Mouse (Mus musculus) gastrocnemius, adult 8-10 months (tissue): ENCODE results near the gene Plxna4. TPM values are rescaled to one million over a fixed set of nuclear protein-coding genes. Genes with fewer than 3 reads are reported as not detected.

Experiments used
- DNase-seq, 2 experiments: peaks; one replicate each; pipeline ENCODE4 v3.0.0; 2022; ENCODE audit warnings: low spot score in 2 of 2
- total RNA-seq, 4 experiments: library from RNA; stranded (reverse); gene quantifications; 2 replicates each; pipeline ENCODE4 v1.2.4; 2022

Gene Plxna4
- total RNA-seq, 4 experiments from 2014 or later, result 1.6 to 2.9 (median 2.0) TPM

DNA sequence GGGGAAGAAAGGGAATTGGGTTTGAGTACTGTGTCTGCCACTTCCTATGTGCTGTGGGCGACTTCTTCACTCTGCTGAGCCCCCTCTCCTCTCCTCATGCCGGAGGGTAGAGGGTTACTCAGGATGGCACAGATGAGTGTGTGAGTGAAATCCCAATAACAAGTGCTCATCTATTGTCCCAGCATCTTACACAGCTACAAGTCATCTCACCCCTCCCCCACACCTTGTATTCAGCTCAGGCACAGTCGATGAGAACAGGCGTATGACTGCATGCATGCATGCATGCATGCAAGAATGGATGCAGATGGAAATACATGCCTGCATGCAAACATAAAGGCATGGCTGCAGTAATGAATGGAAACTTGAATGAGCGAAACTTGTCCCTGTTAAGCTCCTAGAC, 327.7 kb downstream of the Plxna4 start:
- no peak for DNase-seq

DNA sequence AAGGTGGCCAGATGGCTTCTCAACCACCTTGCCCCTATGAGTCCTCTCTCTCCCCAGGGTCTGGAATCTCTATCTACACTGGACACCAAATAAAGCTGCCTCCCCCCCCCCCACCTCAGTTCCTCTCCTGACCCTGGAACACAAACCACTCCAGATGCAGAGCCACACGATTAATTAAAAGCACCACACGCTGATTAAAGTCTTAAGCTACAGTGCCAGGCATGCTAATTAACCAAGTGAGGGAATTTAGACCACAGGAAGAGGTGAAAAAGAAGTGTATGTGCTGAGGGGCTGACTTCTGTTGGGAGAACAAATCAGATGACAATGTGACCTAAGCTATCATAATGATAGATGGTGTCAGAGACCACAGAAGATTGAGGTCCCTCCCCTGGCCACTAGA, 332.8 kb downstream of the Plxna4 start:
- DNase-seq, result no peak

DNA sequence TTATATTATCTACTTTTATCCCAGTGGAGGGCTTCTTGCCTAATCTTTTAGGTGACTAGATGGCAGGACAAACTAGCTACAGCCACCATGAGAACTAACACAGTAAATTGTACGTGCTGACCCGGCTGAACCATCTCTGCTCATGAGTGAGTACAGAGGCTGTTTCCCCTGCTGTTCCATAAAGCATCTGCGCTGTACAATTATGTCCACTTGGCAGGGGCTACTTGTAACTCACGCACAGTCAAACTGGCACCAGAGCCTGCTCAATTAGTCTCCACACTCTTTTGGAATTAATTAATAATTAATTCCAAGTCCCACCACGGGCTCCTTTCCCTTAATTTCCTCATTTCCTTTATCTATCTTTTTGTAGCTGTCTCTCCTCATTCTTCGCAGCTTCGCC, 335.8 kb downstream of the Plxna4 start:
- DNase-seq, result no peak

DNA sequence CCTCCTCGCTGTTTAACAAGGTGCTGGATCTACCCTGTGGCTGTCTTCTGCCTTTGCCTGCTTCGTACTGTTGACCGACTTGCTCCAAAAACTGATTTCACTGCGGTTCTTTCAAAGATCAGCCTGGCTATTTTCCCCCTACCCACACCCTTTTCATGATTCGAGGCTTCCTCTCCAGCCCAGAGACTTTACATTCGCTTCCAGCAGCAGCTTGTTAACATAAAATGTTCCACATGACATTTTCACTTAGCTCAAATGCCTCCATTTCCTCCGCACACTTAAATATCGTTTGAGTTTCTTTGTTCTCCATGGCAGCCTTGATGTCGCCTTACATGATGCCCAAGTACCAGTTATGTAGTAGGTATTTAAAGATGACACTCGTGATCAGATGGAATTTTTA, 336.3 kb downstream of the Plxna4 start:
- no peak for DNase-seq

DNA sequence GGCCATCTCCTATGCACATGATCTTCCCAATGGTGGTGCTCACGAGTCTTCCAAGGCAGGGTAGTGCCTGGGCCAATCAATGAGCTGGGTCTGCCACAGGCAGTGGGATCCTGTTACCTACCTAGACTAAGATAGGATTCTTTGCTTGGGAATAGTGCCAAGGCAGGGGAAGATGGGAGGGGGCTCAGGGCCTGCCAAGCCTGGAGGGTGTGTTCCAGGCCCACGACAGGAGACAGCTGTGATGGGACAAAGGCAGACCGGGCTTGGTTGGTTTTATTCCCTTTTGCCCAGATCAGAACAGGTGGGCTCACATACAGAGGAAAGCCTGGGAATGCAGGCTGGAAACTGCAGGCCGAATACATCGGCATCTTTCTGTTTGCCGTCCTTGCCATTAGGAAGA, 342.0 kb downstream of the Plxna4 start:
- no peak for DNase-seq

DNA sequence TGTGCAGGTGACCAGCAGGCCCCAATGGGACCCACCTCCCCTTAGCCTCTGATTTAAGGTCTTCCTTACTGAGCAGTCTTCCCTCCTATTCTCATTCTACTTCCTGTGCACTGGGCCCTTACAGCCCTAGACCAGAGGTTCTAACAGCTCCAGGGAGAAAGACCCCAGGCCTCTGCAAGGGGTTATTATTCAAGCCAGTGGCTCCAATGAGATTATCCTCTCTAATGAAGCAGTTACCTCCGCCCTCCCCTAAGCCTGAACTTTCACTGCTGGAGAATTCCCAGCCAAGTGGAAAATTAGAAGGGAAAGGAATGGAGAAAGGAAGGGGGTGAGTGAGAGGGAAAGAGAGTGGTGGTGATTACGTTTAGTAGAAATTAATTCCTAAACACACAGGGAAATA, 345.0 kb downstream of the Plxna4 start:
- no peak for DNase-seq

DNA sequence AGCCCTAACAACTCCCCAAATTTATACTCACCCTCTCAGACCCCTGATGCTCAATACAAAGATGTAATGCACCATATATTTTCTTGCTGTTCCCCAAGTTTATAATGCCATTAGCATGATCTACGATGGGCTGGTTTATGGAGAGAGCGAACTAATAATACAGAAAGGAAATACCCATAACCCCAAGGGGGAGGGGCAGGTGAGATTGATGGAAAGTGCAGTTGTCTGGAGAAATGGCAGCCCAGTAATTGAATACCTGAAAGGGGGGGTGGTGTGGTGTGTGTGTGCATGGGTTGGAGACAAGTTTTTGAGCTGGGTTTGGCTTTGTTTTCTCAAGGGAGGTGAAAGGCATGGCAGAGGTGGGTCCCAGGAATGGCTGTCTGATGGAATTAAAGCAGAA, 356.6 kb downstream of the Plxna4 start:
- DNase-seq, result no peak

DNA sequence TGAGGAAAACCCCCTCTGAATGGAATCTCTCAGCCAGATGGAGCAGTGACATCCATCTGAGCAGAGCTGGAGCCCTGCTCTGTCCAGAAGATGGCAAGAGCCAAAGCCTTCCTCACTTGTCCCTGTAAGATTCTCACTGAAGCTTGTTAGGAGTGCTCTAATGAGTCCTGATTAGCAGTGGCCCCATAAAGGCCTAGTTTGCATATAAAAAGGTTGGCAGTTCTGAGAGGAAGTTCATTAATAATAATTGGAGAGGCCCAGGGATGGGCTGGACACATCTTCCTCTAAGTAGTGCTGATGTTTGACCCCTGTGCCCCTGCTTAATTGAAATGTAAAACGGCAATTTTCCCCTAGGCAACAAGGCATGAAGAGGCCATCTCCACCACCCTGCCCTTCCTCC, 361.4 kb downstream of the Plxna4 start:
- no peak for DNase-seq

DNA sequence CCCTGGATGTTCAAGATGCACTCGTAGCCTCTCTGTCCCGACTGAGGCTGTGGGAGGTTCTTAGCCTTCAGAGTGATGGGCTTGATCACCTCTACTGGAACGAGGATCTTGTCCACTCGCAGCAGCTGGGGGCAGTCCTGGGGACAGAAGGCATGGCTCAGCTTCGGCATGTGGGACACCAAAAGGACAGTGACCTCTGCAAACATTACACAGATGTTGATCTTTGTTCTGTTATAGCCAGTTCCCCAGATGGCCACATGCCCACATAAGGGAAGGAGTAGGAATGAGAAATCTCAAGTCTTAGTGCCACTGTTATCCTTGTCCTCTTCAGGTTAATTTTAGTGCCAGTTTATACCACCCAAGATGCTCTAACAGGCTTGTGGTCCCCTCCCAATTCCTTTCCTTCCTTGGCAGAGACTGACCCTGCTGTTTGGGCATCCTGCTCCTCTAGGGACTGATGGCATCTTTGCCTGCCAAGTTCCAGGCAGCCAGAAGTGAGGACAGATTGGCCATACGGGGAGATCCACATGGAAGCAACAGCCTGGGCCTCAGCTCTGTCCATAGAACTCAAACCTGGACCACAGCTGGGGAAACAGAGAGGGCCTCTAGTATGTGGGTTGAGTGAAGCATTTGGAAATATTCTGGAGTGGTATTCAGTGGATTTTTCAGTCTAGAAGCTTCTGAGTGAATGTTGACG, 363.8 kb downstream of the Plxna4 start:
- DNase-seq, result no peak

DNA sequence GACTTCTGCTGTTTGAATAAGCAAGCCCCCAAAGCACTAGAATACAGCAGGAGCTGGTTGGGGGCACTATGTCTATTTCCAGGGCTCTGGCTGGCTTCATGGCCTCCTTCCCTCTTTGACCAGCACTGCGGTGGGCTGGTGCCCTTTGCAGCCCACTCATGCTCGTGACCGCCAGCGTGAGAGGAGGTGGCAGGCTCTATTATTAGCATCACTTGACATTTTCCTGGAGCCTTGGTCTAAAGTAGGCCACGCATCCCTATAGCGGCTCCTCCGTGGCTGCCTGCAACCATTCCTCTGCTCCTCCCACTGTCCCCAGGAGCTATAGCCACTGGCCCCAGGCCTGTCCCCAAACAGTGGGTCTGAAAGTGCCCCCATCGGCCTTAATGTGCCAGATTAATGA, 367.2 kb downstream of the Plxna4 start:
- DNase-seq, result no peak

DNA sequence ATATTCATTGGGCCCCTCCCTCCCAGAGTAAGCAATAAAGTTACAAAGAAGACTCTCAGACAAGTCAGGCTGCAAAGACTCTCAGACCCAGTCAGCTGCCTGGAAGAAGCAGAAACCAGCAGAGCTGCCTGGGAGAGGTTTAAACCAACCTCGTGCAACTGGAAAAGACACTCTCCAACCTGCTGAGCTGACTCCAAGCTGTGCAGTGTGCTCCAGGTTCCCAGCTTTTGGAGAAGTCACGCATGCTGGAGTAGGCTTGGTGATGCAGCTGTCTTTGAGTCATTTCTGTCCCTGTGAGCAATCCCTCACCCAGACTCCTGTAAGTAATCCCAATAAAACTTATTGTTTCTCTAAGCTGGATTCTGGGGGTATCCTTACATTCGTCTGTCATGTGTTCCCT, 369.4 kb downstream of the Plxna4 start:
- DNase-seq, result no peak

DNA sequence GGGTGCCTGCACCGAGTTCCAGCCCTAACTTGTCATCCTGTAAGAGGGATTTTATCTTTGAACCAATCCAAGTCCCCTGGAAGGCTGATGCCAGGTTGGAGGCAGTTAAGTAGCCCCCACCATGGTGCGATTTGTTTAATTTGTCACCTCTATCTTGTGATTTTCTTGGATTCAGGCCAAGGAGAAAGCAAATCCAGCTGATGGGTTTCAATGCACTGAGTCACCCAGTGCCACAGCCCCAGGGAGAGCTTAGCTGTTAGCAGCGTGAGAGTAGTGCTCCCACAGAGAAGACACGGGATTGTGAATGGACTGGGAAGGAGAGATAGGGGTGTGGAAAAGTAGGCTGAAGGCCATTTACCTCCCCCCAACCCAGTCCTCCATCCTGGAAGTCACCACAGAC, 375.6 kb downstream of the Plxna4 start:
- no peak for DNase-seq

DNA sequence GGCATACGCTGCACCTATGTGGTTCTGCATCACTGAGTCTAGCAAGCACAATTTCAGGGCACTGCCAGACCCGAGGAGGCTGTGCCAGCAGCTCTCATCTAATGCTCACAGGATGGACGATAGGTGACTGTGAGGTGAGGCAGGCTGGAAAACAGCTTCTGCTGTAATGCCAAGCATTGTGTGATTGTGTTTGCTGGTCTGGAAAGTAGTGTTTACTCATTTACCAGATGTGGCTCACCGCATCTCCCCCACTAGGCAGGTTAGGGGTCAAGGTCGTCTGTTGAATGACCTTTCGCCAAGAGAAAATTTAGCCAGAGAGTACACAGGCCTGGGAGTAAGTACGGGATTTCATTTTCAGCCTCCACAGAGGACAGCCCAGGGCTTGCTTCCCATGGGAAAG, 377.9 kb downstream of the Plxna4 start:
- DNase-seq, result no peak

DNA sequence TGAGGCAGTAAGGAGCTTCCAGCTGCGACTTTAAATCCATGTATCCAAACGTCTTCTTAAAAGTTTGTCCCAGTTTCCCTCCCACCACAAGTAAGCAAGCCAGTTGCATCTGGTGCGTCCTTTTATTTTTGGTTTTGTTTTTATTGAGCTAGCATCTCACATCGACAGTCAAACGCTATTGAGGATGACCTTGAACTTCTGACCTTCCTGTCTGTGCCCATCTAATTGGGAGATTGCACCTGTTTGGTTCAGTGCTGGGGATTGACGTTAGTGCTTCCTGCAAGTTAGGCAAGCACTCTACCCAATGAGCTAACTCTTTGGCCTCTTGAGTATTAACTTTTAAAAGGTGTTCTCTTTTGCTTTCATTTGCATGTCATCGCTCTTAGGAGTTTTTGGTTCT, 379.0 kb downstream of the Plxna4 start:
- DNase-seq, result no peak

DNA sequence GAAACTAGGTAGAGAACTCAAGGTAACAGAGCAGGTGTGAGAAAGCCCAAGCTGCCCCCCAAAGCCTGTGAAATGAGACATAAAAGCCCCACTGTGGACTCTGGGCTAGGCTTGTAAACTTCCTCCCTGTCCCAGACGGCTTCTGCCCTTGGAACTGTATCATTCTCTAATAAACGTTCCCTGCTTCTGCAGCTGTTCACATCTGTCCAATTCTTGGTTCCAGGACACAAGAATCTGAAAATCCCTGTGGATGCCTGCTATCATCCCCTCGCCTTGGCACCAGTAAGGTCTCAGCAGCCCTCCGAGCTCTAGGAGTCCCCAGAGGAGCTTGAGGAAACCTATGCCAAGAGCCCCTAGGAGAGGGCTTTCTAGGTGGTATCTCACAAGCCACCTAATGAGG, 383.7 kb downstream of the Plxna4 start:
- DNase-seq, result no peak

DNA sequence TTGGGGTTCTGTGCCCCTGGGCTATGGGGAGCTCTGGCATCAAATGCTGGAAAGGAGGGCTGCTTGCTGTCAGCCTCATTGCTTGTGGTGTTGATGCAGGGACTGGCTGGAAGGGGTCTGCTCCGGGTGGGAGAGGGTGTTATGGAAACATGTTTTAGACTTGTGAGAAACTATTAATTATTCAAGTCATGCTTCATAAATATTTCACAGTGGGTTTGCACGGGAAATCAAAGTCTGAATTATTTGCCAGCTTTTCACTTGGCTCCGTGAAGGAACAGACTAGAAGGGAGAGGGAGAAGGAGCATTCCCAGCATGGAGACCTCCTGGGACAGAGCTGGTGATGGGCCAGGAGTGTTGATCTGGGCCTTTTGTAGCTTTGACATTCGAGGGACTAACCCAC, 384.6 kb downstream of the Plxna4 start:
- no peak for DNase-seq

DNA sequence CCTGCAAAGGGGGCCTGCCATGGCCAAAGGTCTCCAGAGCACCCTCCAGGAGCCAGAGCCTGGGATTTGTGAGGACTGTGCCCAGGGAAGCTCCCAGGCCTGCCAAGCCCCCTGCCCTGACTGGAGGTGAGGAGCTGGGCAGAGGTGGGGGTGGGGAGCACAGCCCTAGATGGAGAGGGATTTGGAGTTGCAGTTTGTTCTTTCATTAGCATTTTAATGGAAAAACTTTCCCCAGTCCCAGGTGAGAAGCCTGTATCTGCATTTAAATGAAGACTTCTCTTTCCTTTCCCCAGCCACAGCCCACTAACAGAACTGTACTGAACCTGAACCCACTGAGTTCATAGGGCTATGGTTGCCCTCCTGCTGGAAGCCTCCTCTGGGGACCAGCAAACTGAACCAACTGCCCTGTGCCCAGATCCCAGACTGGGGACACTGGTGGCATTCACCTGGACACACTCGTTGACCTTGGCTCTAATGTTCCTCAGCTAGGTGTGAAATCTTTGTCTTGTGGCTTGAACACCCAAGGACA, 385.3 kb downstream of the Plxna4 start:
- no peak for DNase-seq

DNA sequence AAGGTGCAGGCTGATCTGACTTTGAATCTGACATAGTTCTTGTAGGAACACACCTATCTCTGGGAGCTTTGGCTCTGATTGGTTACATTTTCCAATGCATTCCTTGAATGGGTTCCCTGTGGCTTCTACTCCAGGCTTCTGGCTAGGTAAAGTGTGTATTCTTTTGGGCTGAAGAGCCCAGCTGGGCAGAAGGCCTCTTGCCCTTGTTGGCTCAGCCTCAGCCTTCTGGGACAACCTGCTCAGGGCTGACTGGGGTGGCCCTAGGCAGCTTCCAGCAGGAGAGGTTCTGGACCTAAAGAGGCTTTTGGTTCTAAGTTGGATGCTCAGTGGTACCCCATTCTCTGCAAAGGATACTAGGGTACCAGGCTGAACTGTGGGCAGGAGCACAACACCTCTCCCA, 386.5 kb downstream of the Plxna4 start:
- DNase-seq, result no peak

DNA sequence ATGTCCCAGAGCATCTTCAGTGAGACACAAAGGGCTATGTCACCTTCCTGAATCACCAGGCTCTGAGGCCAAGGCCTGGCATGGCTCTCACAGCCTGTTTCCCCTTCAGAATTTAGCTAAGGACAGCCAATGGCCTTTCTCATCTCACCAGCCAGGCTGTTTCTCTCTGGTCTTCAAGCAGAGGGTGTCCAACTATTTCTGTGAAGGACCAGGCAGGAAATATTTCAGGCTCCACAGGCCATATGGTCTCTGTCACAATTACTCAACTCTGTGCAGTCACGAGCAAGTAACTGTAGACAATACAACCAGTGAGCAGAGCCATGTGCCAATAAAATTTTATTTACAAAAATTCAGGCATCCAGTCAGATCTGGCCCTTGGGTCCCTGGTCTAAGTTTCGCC, 388.4 kb downstream of the Plxna4 start:
- no peak for DNase-seq

DNA sequence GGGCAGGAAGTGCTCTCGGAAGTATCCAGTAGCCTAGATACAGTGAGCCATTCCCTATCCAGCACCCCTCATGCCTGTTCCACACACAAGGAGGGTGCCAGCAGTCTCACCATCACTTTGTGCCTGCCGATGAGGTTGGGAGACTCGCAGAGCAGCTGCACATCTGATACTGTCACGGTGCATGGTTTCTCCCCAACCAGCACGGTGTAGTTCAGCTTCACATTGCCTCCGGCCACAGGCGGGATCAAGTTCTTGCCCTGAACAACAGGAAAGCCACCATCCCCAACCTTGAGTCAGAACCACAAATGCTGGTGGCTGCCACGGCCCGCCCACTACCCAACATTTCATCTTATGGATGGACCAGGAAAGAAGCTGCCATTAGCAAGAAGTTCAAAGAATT, 391.1 kb downstream of the Plxna4 start:
- no peak for DNase-seq

DNA sequence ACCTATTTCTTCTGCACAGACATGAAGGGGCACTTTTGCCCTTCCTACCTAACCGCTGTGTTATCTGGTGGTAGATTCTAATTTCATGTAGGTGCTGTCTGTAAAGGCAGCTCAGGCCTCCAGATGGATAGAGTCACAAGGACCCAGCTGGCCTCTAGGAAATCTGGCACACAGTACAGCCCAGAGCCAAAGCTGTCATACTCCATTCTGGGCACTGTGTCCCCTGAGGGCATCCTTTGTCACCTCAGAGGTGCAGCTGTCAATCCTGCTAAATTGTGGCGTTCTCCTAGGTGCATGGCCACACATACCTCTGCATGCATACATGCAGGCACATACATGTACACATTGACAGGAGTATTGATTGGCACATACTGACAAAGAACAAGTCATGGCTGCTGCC, 394.9 kb downstream of the Plxna4 start:
- DNase-seq, result no peak

DNA sequence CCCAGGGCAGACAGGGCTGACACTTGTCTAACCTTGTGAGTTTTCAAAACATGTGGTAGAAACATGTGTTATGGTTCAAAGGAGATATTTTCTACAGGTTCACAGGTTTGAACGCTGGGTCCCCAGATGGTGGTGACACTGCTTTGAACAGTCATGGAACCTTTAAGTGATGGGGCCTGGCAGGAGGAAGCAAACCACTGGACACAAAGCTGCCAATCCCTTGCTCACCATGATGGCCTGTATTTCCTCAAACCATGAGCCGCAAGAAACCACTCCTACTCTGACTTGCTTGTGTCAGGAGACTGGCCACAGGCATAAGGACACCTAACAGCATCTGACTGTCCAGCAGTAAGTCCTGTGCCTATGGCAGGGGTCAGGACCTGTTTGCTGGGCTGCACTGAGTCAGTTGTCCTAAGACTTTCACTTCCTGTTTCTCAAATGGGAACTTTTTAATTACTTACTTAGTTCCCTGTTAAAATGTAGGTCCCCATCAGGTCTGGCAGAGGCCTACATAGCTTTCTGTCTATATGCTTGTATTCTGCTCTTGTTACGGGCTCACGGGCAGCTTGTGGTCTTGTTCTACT, 403.5 kb downstream of the Plxna4 start:
- no peak for DNase-seq

DNA sequence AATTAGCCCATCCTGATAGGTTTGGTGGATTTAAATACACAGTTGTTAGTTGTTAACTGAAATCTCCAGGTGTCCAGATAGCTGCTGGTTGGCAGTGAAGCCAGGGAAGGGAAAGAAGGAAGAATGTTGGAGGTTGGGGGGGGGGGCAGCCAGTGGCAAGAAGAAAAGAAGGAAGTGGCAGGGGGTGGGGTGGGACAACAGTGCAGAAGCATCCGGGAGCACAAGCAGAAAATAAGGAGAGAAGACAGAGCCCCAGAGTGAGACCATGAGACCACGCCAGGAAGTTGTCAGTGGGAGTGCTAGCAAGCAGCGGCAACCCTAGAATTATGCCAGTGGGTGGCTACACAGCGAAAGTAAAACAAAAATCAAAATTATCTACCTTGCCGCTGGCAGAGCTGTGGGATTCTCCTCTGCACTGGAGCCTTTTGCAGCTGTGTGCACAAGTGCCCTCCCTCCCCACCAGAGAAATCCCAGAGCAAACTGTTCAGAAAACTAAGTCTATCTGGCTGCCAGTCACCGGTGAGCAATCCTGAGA, 404.3 kb downstream of the Plxna4 start:
- no peak for DNase-seq
